Mouse (Mus musculus): ENCODE results near the gene Dap. TPM values are rescaled to one million over a fixed set of nuclear protein-coding genes. Genes with fewer than 3 reads are reported as not detected.

Dap gene
- polyA plus RNA-seq, 1 experiment from 2014 or later, result 127 TPM

DNA sequence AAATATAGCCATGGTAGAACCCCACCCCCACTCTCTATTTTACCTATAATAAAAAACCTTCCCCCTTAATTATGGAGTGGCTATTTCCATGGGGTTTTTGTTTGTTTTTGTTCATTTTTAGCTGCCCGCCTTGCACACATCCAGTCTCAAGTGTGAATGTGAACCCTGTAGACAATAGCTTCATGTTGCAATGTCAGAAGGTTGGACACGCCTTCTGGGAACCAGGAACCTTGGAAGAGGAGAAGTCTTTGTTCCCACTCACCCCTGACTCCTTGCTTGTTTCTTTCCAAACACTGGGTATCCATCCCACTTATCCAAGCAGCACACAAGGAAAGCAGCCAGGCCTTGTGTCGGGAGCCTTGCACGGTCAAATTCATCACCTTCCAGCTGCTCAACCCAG, 94.9 kb downstream of the Dap start:
- H3K27me3 ChIP-seq (ENCODE audit: insufficient read depth, low read length), result no peaks in the 10 kb centered on the region
- TF ChIP-seq CTCF (IDR thresholded peaks at IDR 0.05; ENCODE audit: low read depth), result no peak
- no peak overlapping the region for H3K4me2 ChIP-seq (ENCODE audit: low read length)
- no peak overlapping the region for H3K27ac ChIP-seq
- WGBS, result 54% methylated on average over 4 of the region's 4 CpGs
- no peak overlapping the region for H3K9ac ChIP-seq (ENCODE audit: low read depth, low read length)
- H3K36me3 ChIP-seq (ENCODE audit: insufficient read depth, low read length), result no peaks in the 10 kb centered on the region
- ATAC-seq (replicated peaks; ENCODE audit: low FRiP score, low read depth), result 0 out of 2 replicates have a peak, but pooled peaks have one; percentile 4
- H3K9me3 ChIP-seq (replicated peaks; ENCODE audit: low read length), result no peaks in the 10 kb centered on the region
- H3K4me1 ChIP-seq (replicated peaks; ENCODE audit: insufficient read depth, low read length), result 0 out of 2 replicates have a peak, but pooled peaks cover 3% of the 10 kb centered on the region
- no peak overlapping the region for H3K4me3 ChIP-seq (replicated peaks; ENCODE audit: low read depth, low read length)
- DNase-seq (ENCODE audit: low spot score), result no peak

DNA sequence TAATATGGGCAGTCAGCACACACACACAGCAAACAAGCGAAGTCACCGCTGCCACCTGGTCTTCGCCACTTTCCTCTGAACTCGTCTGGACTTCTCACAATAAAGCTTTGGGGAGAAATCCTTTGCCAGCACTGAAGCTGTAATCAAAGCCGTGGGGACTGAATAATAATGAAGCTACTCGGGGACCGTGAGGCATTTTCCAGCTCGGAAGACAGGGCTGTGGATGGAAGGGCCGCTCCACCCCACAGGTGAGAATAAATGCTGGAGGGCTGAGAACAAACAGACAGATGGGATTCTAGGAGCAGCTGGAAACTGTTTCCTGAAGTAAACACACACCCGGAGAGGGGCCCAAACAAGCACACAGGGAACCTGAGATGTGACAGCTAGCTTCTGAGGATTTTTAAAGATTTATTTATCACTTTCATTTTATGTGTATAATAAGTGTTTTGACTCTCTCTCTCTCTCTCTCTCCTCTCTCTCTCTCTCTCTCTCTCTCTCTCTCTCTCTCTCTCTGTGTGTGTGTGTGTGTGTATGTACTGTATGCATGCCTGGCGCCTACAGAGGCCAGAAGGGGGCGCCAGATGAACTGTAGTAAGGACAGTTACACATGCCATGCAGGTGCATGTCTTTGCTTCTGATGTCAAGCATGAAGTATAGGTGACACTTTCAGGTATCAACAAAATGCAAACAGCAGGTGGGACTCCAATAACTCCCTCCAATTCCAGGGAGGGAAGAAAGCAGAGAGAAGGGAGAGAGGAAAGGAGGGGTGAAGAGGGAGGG, 96.7 kb downstream of the Dap start:
- Histone ChIP-seq H3K27ac (no peak overlapping the region), H3K4me2 (ENCODE audit: low read length) (no peak overlapping the region), H3K27me3 (ENCODE audit: insufficient read depth, low read length) (no peaks in the 10 kb centered on the region), H3K9ac (ENCODE audit: low read depth, low read length) (no peak overlapping the region), H3K9me3 (replicated peaks; ENCODE audit: low read length) (no peaks in the 10 kb centered on the region), H3K4me1 (replicated peaks; ENCODE audit: insufficient read depth, low read length) (0 out of 2 replicates have a peak, but pooled peaks cover 3% of the 10 kb centered on the region), H3K36me3 (ENCODE audit: insufficient read depth, low read length) (no peaks in the 10 kb centered on the region), H3K4me3 (replicated peaks; ENCODE audit: low read depth, low read length) (no peak overlapping the region)
- no peak for DNase-seq (ENCODE audit: low spot score)
- ATAC-seq (replicated peaks; ENCODE audit: low FRiP score, low read depth), result no peak
- WGBS, result 62% methylated on average over 12 of the region's 12 CpGs
- TF ChIP-seq CTCF (IDR thresholded peaks at IDR 0.05; ENCODE audit: low read depth), result peak; percentile 36; the same call in 1 of the 2 replicates

DNA sequence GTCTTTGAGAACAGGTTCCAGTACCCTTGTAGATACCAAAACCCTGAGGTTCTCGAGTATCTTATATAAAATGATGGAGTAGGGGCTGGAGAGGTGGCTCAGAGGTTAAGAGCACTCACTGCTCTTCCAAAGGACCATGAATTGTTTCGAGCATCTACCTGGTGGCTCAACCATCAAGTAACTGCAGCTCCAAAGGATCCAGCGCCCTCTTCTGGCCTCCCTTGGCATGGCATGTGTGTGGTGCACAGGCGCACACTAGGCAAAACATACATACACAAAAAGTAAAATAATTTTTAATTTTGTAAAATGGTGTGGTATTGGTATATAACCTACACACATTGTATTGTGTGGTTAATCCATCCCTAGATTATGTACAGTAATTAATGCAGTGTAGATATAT, 99.6 kb downstream of the Dap start:
- no peak for DNase-seq (ENCODE audit: low spot score)
- Histone ChIP-seq H3K27ac (no peak overlapping the region), H3K9ac (ENCODE audit: low read depth, low read length) (no peak overlapping the region), H3K27me3 (ENCODE audit: insufficient read depth, low read length) (no peaks in the 10 kb centered on the region), H3K4me3 (replicated peaks; ENCODE audit: low read depth, low read length) (no peak overlapping the region), H3K4me2 (ENCODE audit: low read length) (no peak overlapping the region), H3K9me3 (replicated peaks; ENCODE audit: low read length) (no peaks in the 10 kb centered on the region), H3K4me1 (replicated peaks; ENCODE audit: insufficient read depth, low read length) (0 out of 2 replicates have a peak, but pooled peaks cover 3% of the 10 kb centered on the region), H3K36me3 (ENCODE audit: insufficient read depth, low read length) (no peaks in the 10 kb centered on the region)
- ATAC-seq (replicated peaks; ENCODE audit: low FRiP score, low read depth), result no peak
- peak; percentile 35; the same call in 1 of the 2 replicates for TF ChIP-seq CTCF (IDR thresholded peaks at IDR 0.05; ENCODE audit: low read depth)
- 84% methylated on average over 4 of the region's 4 CpGs for whole genome bisulfite sequencing

Other genes with a start within 250 kb of the Dap start
- 10.5 and 12.0 TPM in 2 replicates for gene Ankrd33b, start 143.4 kb downstream of the Dap start, polyA plus RNA-seq (2015; fragmentation: Nextera tagmentation; extraction: Ambion mirVana)
- 5.2 and 5.8 TPM in 2 replicates for gene Ropn1l, start 229.4 kb downstream of the Dap start, polyA plus RNA-seq (2015; fragmentation: Nextera tagmentation; extraction: Ambion mirVana)